Mouse (Mus musculus): ENCODE results near the gene Gprc6a.

Gene Gprc6a

GRCm38 (mm10) chr10:51590139-51590574 is 41.1 kb downstream of the Gprc6a start, which contains the start of gene Fam162b:
Fam162b (minus strand) TSS chr10:51590517.
- in situ Hi-C loops (cut with MboI, MseI), result no loop called here

- in situ Hi-C loops (cut with MboI, MseI), result no loop called here
Measured at GRCm38 (mm10) chr10:51584919-51585318, 46.3 kb downstream of the Gprc6a start.

DNA sequence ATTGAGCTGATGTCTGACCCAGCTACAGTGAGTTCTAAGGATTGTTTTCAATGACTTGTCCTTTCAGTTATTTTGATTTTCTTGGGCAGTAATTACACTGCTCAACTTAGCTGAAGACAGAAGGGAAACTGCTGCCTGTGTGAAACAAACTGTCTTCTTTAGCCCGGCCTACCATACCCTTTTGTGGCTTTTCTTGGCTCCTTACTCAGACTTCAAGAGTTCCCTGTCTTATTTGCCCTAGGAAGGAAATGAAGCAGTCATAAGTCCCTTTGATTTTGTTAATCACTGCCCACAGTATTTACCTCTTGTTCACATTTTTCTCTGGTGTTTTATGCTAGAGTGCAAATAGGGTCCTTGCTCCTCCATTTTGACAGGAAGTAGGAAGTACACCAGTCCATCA is 46.9 kb downstream of the Gprc6a start:
- in situ Hi-C loops (cut with MboI, MseI), result no loop called here

DNA sequence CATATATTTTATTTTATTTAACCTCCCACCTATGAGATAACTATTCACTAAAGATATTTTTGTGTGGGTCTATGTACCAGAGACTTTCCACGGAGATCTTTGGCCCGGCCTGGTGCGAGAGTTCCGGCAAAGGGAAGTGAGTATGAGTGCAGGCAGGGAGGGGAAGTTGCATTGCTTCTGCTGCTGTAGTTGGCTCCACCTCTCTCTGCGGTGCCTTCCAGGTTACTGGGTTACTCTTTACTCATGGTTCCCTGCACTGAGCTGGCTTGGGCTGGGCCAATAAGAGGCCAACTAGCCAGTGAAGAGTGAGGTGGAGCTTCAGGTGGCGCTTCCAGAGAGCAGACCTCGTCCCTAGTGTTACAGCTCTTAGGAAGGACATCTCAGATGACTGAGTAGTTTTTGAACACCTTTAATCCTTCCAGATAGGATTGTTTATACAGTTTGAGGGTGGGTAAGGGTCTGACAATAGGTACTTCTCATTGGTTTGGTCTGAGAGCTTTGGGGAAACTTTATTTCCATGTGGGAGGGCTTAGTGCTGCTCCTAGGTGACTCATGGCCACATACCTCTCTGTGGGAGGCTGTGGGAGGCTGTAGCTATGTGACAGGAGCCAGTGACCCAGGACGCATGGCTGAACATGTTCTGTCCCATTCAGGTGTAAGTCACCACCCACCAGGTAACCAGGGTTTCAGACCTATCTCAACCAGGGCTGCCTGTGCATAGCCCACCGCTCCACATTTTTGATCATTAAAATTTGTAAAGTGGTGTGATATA is 59.9 kb downstream of the Gprc6a start:
- in situ Hi-C loops (cut with MboI, MseI), result no loop called here
